Mouse (Mus musculus) layer of hippocampus, adult 8-10 months (tissue): Measurements from ENCODE around the gene Trim14. TPM values are rescaled to one million over a fixed set of nuclear protein-coding genes. Genes with fewer than 3 reads are reported as not detected.

ENCODE experiments used
- DNase-seq, 2 experiments: peaks; one replicate each; pipeline ENCODE4 v3.0.0; 2022; ENCODE audit warnings: low spot score in 2 of 2
- total RNA-seq, 4 experiments: library from RNA; stranded (reverse); gene quantifications; 2 replicates each; pipeline ENCODE4 v1.2.4; 2022

Gene Trim14
- total RNA-seq, 4 experiments from 2014 or later: 0.89 to 2.3 (median 1.8) TPM

DNA sequence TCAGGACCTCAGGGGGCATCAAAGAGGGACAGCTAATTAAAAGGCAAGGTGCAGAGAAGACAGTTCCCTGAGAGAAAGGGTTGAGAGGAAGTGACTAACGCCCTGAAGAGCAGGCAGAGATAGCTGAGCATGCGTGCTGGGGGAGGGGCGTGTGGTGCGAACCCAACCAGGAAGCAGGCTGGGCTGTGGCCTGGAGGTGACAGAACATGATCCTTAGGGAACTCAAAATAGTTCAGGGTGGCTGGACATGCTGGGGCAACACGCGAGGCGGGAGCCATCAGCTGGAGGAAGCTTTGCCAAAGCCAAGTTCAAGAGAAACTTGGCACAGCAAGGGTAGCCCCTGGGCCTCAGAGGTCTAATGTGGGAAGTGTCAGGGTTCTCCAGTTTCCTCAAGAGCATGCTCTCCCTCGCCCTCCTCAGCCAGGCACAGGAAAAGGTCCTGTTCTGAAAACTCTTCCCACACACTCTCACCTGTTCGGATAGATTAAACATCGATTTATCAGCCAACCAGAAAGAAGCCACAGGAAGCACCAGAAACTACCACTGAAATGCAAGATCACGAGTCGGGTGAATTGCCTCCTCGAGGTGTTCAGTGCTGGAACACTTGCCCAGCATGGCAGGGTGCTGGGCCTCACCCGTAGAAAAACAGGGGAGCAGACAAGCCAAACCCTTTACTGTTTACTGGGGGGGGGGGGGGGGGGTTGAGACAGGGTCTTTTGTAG lies 50.1 kb downstream of the Trim14 start:
- DNase-seq: no peak

- DNase-seq: no peak
Measured at GRCm38 (mm10) chr4:46479081-46479480, 56.9 kb downstream of the Trim14 start.

- DNase-seq: no peak
Measured at GRCm38 (mm10) chr4:46475101-46475500, 60.8 kb downstream of the Trim14 start.

DNA sequence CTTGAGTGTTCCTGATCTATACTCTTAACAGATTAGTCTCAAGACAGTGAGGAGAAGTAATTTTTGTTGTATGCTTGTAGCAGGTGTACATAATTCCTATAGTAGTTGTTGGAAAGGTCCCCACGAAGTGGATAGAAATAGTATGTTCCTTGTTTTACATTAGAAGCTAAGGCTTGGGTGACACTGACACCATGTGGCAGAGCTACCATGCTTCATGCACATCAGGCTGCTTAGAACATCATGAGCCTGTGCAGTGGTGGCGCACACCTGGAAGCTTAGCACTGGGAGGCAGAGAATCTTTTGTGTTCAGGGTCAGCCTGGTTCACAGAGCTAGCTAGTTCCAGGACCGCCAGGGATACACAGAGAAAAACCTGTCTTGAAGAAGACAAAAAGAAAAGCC lies 70.2 kb downstream of the Trim14 start:
- no peak for DNase-seq

DNA sequence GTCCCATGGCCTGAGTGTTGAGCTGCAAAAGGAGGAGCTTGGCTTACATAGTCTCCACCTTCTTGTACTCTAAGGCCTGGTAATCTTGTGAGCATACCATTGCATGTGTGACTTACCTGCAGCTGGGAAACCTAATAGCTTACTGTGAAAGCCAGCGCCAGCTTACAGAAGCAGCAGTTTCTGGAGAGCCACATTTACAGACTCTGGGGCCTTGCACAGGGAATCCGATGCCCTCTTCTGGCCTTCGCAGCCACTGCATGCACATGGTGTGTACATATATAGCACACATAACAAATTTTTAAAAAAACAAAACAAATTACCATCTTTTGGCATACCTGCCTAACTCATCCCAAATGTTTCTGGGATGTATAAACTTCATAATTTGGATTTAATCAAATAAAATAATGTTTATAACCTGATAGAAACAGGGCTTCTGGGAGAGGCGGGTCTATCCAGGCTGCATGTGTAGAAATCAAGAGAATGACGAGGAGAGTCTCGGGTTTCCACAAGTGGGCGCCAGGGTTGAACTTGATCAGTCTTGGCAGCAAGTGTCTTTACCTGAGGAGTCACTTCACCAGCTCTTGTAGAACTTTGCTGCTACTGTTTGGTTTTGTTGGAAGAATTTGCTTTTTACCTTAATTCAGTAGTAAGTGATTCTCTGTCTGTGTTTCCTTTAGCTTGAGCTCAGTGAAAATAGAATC lies 72.7 kb downstream of the Trim14 start:
- no peak for DNase-seq

GRCm38 (mm10) chr4:46458411-46458810 lies 77.5 kb downstream of the Trim14 start:
- no peak for DNase-seq

DNA sequence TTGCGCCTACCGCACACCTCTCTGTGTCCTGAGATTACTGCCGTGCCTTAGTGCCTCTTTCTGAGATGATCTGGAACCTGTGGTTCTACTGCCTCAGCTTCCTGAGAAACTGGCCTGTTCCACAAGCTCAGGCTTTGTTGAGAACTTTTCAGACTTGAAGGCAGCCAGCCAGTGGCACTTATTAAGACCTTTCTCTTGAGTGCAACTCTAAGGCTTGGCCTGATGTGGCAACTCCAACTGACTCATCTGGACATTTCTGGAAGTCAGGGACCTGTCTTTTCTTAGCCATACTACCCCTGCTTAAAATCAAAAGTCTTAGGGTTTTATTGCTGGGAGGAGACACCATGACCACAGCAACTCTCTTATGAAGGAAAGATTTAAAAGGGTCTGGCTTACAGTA lies 78.8 kb downstream of the Trim14 start:
- DNase-seq: no peak

DNA sequence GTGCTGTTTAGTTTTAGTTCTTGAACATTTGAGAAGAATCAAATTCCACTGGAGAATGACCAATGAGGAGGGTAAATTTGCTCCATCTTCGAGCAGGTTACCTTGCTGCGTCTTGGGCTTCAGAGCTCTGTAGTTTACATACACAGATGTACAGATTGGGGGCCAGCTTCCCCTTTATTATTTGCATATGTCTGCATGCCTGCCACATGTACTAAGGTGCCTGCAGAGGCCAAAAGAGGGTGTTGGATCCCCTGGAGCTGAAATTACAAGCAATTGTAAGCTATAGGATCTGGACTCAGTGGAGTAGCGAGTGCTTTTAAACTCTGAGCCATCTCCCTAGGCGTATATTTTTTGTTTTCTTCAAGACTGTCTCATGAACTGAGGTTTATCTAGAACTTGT lies 79.2 kb downstream of the Trim14 start:
- DNase-seq: no peak

DNA sequence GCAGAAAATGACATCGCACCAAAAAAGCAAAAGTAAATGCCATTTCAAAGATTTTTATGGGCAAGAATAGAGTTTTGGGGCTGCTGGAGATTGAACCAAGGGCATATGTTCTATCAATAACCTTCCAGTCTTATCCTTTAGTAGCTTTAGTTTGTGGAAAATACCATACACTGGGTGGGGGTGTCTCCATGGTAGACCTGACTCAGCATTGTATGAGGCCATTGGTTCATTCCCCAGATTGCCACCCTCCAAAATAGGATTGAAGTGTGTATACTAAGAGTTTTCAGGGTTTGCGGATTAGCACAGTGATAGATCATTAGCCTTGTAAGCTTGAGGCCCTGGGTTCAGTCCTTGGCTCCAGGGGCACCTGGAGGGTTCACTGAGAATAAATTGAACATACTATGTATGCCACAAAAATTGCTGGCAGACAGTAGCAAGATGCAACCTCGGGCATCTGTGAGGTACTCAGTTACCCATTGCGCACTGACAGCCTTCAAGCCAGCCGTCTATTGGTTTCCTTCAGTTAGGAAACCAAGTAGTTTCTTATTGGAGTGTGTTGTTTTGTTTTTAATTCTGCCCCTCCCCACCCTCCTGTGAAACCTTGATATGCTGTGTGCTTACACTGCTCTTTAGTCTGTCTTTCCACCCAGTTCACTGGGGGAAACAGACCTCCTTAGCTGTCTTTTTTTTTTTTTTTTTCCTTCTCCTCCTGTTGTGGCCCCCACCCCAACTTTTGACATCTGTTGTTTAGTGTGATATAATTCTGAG lies 81.7 kb downstream of the Trim14 start:
- no peak for DNase-seq

- DNase-seq: no peak
Measured at GRCm38 (mm10) chr4:46452855-46453719, 82.9 kb downstream of the Trim14 start.

DNA sequence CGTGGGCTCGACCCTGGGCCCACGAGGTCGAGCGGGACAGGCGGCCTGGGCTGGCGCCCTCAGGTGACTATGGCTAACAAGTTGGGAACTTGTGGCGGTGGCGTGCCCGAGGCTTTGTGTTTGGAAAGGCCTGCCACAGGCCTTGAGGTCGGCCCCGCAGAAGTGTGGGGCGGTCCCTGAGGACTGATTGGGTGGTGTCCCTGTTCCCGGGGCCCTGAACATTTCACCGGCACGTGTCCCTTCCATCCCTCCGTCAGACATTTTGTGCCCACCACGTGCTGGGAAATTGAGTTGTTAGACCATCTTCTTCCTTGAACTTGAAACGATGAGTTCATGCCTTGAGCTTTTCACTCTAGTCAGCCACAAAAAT lies 83.5 kb downstream of the Trim14 start:
- peak; percentile 29 to 32 for DNase-seq

DNA sequence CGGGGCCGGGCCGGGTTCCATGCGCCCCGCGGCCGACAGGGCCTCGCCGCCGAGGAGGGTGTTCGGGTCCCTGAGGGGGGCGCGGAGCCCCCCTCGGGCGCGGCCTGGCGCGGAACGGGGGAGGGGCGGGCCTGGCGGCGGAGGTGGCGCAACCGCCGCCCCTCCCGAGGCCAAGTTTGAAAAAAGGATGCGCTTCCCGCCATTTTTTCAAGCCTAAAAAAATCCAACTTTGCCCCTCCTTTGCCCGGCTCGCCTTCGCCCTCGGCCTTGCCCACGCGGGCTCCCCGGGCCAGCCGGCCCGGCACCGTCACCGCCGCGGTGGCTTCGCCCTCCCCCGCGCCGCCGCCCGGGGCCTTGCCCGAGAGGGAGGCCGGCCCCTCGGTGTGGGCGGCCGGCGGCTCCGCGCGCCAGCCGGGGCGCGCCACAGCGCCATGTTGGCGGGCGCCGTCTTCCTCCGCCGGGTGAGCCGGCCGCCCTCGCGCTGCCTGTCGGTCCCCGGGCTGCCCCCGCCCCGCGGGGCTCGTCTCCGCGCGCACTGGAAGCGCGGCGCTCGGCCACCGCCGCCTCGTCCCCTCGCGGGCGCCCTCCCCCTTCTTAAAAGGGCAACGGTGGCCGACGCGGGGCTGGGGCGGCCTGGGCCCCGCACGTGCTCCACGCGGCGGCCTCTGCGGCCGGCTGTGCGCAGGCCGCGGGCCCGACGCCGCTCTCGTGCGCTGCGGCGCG lies 84.0 kb downstream of the Trim14 start:
- DNase-seq: peak; percentile 21 to 60

DNA sequence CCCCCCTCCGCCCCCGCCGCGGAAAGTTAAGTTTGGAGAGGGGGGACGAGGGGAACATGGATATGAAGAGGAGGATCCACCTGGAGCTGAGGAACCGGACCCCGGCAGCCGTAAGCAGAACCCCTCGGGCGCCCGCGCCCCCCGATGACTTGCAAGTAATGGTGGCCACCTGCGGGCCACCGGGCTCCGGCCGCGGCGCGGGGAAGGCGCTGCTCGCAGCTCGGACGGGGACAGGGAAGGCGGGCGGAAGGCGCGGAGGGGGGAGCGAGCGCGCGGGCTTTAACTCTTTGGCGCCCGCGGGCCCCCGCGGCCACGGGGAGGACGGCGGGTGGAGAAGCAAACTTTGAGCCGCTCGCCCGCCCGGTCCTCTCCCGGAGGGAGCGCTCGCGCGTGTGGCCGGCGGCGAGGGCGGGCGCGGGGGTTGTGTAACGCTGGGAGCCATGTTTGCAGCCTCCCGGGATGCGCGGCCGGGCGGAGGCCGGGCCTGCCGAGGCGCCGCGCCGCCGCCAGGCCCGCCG lies 84.6 kb downstream of the Trim14 start:
- DNase-seq: peak in 1 of 2 experiments; percentile 58

DNA sequence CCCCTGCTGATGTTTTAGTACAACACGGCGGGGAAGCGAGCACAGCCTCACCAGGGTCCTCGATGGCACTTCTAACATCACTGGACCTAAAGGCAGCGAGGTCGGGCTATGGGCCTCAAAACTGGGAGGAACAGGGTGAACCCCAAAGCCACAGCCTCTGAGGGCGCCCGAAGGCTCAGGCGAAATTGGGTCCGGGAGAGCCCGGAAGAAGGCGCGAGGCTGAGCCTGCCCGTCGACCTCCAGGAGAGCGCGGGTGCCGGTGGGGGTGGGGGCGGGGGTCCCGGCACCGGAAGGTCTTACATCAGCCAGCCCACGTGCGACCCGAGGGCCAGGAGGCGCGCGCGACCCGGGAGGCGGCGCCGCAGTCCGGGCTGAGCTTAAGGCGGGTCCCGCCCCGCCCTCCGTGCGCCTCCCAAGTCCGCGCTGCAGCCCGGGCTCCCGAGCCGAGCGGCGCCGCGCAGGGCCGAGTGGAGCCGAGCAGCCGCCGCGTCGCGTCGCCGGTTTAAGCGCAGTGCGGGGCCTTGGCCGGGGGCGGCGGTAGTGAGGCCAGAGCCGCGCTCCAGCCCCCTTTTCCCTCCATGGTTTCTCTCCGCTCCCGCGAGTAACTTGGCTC lies 85.3 kb downstream of the Trim14 start, which contains the start of gene Anp32b:
Anp32b (plus strand) TSS at position 384 of the 613 bp plus-strand sequence.
- peak; percentile 80 to 91 for DNase-seq

- no peak for DNase-seq
Measured at GRCm38 (mm10) chr4:46450020-46450518, 85.9 kb downstream of the Trim14 start.

- no peak for DNase-seq
Measured at GRCm38 (mm10) chr4:46448886-46449285, 87.1 kb downstream of the Trim14 start.

GRCm38 (mm10) chr4:46447461-46447860 lies 88.5 kb downstream of the Trim14 start:
- no peak for DNase-seq

GRCm38 (mm10) chr4:46445237-46445945 lies 90.5 kb downstream of the Trim14 start:
- DNase-seq: no peak
